Mouse (Mus musculus) sigmoid colon, adult 10 weeks (tissue): ENCODE measurements around the gene Cavin4. TPM values are rescaled to one million over a fixed set of nuclear protein-coding genes. Genes with fewer than 3 reads are reported as not detected.

ENCODE experiments used
- polyA plus RNA-seq: library from polyadenylated mRNA; stranded (reverse); fragments of 350-450 nt; fragmentation: Illumina TruSeq; extraction: RNeasy Lipid Tissue Mini Kit (QIAGEN cat#74804); gene quantifications from one replicate; pipeline ENCODE4 v1.2.3, GENCODE M21; 2014; ENCODE audit warnings: low read depth, low replicate concordance

The Cavin4 gene
- polyA plus RNA-seq = 0.35 TPM

GRCm38 (mm10) chr4:48663271-48663670 lies at the start of gene Cavin4:
Gene Cavin4 (plus strand): TSS chr4:48663514.

Other genes starting within 250 kb of the Cavin4 start
- gene Tex10, start 190.1 kb upstream of the Cavin4 start, polyA plus RNA-seq = 45.7 TPM
- 4.9 TPM for gene Msantd3, start 123.6 kb upstream of the Cavin4 start, polyA plus RNA-seq
- 33.8 TPM for gene Tmeff1, start 78.3 kb upstream of the Cavin4 start, polyA plus RNA-seq